Mouse (Mus musculus): ENCODE results near the gene Cbfa2t3.

Cbfa2t3 gene

DNA sequence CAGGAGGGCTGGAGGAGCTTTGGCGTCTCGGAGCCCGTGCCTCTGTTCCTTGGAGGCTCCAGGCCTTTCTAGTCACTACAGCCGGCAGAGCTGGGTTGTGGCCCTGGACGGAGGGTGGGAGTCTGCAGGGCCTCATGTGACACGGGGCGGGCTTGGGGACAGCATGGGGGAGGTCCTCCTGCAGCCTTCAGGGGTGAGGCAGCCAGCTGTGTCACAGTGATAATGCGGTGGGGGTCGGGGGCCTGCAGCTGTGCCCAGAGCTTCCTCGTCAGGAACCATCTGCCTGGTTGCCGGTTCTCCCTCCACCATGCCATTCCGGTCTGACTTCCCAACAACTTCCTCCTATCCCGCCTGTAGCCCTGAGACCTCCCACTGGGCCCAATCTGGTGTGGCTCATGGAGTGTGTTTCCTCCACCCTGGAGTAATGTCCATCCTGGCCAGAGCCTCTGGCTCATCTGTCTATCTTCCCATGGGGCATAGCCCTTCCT, at the start of gene Cbfa2t3:
Gene Cbfa2t3 (minus strand): TSS at position 105 of the 488 bp plus-strand sequence.
- peak; percentile 44 to 50 for DNase-seq

DNA sequence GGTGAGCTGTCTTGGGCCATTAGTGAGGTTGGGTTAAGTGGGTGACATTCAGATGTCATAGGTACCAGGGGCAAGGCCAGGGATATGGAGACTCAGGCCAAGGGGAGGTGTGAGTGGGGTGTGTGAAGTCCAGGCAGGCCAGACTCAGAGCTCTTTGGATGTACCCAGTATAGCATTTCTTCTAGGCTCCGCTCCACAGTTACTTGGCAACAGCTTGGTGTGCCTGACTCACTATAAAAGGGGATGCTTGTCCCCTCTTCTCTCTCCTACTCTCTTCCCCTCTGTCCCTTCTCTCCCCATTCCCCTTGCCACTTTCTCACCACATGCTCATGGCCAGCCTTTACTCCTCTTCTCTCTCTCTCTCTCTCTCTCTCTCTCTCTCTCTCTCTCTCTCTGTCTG, 48.9 kb upstream of the Cbfa2t3 start:
- DNase-seq, result no peak

DNA sequence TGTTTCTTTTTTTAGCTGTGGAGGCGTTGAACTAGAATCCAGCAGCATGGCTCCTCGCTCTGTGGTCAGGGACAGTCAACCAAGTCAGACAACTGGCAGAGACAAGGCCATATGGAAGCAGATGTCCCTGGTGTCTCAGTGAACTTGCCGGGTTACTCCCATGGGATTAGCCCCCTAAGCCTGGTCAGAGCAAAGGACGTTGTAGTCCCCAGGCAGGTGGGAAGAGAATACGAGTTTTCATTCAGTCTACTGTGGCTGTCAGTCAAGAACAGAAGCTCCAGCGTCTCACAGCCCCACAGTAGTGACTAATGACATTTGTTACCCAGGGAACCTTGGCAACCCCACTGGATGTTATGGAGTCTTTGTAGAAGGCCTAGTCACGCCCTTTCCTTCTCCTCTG, 47.5 kb upstream of the Cbfa2t3 start:
- DNase-seq, result no peak

GRCm38 (mm10) chr8:122745750-122746275, 46.9 kb upstream of the Cbfa2t3 start:
- DNase-seq, result no peak

- DNase-seq, result no peak
Measured at GRCm38 (mm10) chr8:122745022-122745749, 46.3 kb upstream of the Cbfa2t3 start.

GRCm38 (mm10) chr8:122742471-122742870, 43.6 kb upstream of the Cbfa2t3 start:
- DNase-seq, result no peak

- DNase-seq, result peak; percentile 92 to 93
Measured at GRCm38 (mm10) chr8:122739102-122739725, 40.3 kb upstream of the Cbfa2t3 start.

- DNase-seq, result no peak
Measured at GRCm38 (mm10) chr8:122737886-122738285, 39.0 kb upstream of the Cbfa2t3 start.

DNA sequence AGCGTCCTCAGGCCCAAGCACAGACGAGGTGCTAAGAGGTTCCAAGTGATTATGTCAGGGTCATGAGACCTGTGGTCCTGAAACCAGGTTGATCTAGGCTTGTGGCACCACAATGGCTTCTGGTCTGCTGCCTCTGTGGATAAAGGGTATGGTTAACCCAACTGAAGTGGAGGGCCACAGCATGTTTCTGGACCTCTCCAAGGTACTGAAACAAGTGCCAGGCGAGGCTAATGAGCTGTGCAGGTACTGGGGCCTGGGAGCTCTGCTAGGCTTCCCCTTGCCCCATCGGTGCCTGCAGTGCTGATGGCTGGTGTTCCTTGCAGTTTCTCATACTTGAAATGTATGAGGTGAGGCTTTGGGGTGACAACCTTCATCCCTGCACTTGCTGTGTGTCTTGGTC, 38.2 kb upstream of the Cbfa2t3 start:
- peak; percentile 45 to 47 for DNase-seq

DNA sequence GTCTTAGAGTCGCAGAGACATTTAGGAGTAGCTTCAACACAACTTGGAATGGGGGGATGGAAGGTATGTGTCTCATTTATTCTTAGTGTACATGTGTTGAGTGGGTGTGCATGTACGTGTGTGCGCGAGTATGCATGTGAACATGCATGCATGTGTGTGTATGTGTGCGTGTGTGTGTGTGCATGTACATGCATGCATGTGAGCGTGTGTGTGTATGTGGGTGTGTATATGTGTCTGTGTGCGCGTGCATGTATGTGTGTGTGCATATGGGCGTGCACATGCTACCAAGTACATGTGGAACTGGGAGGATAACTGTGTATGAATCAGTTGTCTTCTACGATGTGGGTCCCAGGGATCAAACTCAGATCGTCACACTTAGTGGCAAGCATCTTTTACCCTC, 37.7 kb upstream of the Cbfa2t3 start:
- no peak for DNase-seq

DNA sequence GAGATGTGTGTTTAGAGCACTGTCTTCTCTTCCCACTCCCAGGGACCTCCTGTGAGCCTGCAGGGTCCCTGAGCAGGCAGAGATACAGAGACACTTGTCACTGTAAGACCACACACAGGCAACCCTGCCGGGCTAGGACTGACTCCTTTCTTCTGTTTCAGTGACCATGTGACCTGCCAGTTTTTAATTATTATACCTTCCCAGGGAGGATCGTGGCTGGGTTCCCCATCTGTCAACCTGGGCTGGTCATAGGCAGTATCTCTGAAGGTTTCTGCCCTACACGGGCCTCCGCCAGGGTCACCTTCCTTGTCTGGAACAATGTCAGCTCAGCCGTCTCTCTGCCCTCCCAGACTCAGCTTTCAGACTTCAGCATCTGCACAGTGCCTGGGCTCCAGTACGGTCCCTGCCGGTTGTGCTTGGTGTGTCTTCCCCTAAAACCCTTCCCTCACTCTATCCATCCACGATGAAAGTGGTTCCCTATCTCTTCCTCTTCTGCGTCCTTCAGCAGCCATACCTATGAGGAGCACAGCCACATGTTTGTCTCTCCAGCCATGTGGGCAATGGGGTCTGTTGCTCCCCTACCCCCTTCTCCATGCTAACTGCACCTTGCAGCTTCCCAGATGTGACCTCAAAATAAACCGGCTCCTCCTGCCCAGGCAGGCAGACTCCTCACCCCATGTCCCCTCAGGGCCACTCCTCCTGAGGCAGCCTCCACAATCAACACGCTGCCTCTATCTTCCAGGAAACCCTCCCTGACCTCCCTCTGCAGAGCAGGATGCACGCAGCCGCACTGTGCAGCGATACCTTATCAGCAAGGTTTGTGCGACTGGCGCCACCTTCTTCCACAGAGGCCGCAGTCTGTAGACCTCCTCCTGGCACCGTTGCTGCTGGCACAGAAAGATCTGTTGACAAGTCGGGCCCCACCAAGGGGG, 36.9 kb upstream of the Cbfa2t3 start:
- DNase-seq, result no peak

- no peak for DNase-seq
Measured at GRCm38 (mm10) chr8:122735110-122735509, 36.2 kb upstream of the Cbfa2t3 start.

GRCm38 (mm10) chr8:122728630-122729029, 29.7 kb upstream of the Cbfa2t3 start:
- DNase-seq, result no peak

DNA sequence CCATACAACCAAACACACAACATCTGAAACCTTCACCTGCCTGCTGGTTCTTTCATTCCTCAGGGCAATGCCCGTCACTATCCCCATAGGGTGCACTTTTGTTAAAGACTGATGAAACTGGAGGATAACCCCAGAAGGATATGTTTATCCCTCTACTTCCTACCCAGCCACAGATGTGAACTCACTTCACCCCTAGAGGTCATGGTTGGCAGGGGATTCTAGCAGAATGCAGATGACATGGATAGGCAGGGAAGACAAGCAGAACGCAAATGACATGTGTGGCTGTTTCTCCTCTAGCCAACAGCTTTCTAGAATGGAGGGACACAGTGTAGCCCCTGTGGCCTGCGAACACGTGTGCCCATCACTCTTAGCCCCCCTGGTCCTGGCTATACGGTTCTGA, 28.5 kb upstream of the Cbfa2t3 start:
- no peak for DNase-seq

DNA sequence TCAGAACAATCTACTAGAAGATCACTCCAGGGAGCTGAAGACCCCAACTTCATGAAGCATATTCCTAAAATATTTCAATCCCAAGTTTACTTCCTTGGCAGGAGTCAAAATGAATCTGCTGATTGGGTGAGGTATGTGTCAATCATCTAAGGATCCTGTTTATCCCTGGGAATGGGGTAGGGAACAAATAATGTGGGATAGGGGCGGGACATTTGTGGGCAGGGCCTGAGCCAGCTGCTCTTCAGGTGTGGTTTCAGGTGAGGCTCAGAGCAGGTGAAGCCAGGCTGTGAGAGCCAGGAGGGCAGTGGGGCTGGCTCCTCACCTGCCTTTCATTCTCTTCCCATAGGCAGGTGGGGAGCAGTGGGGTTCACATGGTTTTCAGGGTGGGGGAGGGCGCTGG, 27.9 kb upstream of the Cbfa2t3 start:
- DNase-seq, result no peak

DNA sequence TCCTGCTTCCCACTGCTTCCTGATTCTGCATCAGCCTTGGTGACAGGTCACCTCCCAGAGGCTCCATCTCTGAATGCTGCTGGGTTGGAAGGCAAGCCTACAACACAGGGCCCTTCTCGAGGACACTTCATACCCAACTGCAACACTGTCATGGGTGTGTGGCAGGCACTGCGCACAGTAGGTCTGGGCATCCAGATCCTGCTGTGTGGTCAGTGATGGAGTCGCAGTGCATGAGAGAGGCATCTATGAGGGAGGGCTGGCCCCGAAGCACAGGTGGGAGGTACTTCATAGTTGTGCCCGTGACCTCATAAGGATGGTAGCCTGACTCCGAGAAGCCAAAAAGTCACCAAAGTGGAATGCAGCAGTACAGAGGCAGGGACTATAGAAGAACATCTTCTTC, 26.3 kb upstream of the Cbfa2t3 start:
- no peak for DNase-seq

- peak; percentile 44 to 51 for DNase-seq
Measured at GRCm38 (mm10) chr8:122720811-122721640, 22.1 kb upstream of the Cbfa2t3 start.

- DNase-seq, result peak; percentile 32 to 44
Measured at GRCm38 (mm10) chr8:122720070-122720729, 21.3 kb upstream of the Cbfa2t3 start.

DNA sequence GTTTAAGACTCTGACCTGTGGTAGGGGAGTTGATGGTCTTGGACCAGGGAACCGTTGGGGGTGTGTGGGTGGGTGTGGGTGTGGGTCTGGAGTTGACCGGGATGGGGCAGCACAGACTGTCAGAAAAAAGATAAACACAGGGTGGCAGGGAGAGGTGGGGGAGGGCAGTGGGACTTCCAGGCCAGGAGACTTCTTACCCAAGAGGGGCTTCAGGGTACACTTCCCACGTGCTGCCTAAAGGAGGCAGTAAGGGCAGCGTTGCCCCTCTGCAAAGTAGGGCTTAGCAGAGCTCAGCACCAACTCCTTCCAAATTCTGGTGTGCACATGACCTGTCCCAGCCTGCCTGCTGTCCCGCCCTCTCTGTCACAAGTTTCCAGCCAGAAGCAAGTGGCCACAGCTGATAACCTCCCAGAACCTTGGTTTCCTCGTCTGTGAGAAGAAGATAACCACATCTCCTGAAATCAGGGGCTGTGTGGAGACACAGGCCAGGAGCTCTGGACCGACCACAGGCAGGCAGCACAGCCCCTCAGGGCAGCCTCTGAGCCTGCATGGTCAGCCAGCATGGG, 20.7 kb upstream of the Cbfa2t3 start:
- peak; percentile 19 to 23 for DNase-seq

DNA sequence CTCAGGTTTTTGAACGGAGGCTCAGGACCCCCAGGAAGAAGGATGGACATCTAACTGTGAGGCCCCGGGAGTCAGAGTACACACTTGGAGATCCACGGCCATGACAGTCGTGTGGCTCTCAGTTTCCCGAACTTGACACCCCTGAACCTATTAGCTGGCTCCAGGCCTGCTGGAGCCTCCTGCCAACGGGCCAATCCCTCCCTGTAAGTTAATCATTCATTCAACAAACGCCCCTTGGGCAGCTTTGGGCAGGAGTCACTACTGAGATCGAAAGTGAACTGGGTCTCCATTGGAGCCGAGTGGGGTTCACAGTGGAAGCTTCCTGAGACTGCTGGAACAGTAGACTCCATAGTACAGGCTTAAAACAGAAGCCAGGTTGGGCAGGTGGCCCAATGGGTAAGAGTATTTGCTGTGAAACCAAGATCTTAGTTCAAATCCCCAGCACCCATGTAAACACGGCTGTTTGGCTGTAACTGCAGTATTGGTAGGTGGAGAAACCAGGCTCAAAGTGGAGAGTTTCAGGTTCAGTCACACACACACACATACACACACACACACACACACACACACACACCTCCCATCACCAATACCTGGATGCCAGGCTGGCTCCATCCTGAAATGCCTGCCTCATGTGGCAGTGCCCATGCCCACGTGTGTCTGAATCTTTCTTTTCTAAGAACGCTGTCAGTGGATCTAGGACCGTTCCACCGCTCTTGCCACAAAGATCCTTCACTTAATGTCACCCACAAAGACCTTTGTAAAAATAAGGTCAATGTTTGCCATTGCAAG, 20.0 kb upstream of the Cbfa2t3 start:
- no peak for DNase-seq
